Mouse (Mus musculus) activated CD4-positive, CD25-positive, alpha-beta regulatory T cell (primary cell): ENCODE results near the gene Gpatch2l. TPM values are rescaled to one million over a fixed set of nuclear protein-coding genes. Genes with fewer than 3 reads are reported as not detected.

Experiments
- polyA plus RNA-seq, 2 experiments: library from polyadenylated mRNA; unstranded; fragments of 100-300 nt; shearing (Covaris generic); gene quantifications; one replicate each; pipeline ENCODE4 v1.2.1; 2017

The Gpatch2l gene
- 10 to 100 TPM; 23.3 to 24.8 TPM for polyA plus RNA-seq

GRCm38 (mm10) chr12:86241604-86242536 is at the start of gene Gpatch2l:
TSS of gene Gpatch2l (plus strand) at chr12:86241858.

Other genes starting within 250 kb of the Gpatch2l start
- gene Tgfb3, start 162.8 kb upstream of the Gpatch2l start, polyA plus RNA-seq, result 1 to 10 TPM in 1 of 2 experiments, under 1 TPM in 1; 0.49 to 1.5 TPM
- gene Ift43, start 159.3 kb upstream of the Gpatch2l start, polyA plus RNA-seq, result 1 to 10 TPM in 1 of 2 experiments, under 1 TPM in 1; 0.98 to 4.7 TPM
- under 1 TPM in 1 of 2 experiments, not detected in 1; 0.06 TPM for gene Esrrb, start 119.3 kb downstream of the Gpatch2l start, polyA plus RNA-seq